Mouse (Mus musculus) kidney, embryonic 14.5 days (tissue): ENCODE measurements around the gene 9430097D07Rik. TPM values are rescaled to one million over a fixed set of nuclear protein-coding genes. Genes with fewer than 3 reads are reported as not detected.

ENCODE experiments used
- ATAC-seq: fragments of 200-750 bp; cut with Nextera tagmentation; 2 replicates; pipeline ENCODE4 v1.8.0; 2017; ENCODE audit warnings: moderate number of reproducible peaks, mild to moderate bottlenecking, moderate TSS enrichment, moderate library complexity; ENCODE audit not compliant: low FRiP score, low TSS enrichment
- H3K27ac ChIP-seq: fragments of 300-500 bp; sonication (generic); 2 replicates; pipeline ENCODE4 v1.5.1; 2014; ENCODE audit warnings: low read depth, mild to moderate bottlenecking, low read length, moderate library complexity, mixed read lengths
- H3K27me3 ChIP-seq: fragments of 300-500 bp; sonication (generic); 2 replicates; pipeline ENCODE4 v1.6.1; 2014; ENCODE audit warnings: mild to moderate bottlenecking, low read length; ENCODE audit not compliant: control insufficient read depth, insufficient read depth
- H3K36me3 ChIP-seq: fragments of 300-500 bp; sonication (generic); 2 replicates; pipeline ENCODE4 v1.6.1; 2014; ENCODE audit warnings: low read length, mixed read lengths; ENCODE audit not compliant: control insufficient read depth, insufficient read depth
- H3K4me1 ChIP-seq: fragments of 300-500 bp; sonication (generic); 2 replicates; pipeline ENCODE4 v1.6.1; 2014; ENCODE audit warnings: low read length, mixed read lengths; ENCODE audit not compliant: control insufficient read depth, insufficient read depth
- H3K4me2 ChIP-seq: fragments of 300-500 bp; sonication (generic); replicated peaks from 2 replicates; pipeline ENCODE4 v1.6.1; 2014; ENCODE audit warnings: low read depth, mild to moderate bottlenecking, low read length
- H3K4me3 ChIP-seq: fragments of 300-500 bp; sonication (generic); 2 replicates; pipeline ENCODE4 v1.5.1; 2014; ENCODE audit warnings: mild to moderate bottlenecking, low read length
- H3K9ac ChIP-seq: fragments of 300-500 bp; sonication (generic); 2 replicates; pipeline ENCODE4 v1.6.1; 2014; ENCODE audit warnings: low read depth, mild to moderate bottlenecking, low read length, moderate library complexity
- H3K9me3 ChIP-seq: fragments of 300-500 bp; sonication (generic); 2 replicates; pipeline ENCODE4 v1.6.1; 2016; ENCODE audit warnings: low read length; ENCODE audit not compliant: control insufficient read depth
- WGBS: fragments of 180-500 bp; shearing (Covaris S2); extraction: QIAGEN DNeasy Blood & Tissue Kit; methylation state at CpG from one replicate; pipeline ENCODE4 v1.1.7; 2014; 5-methylcytosine and 5-hydroxymethylcytosine counted together
- polyA plus RNA-seq: library from polyadenylated mRNA; unstranded; fragments of >200 nt; fragmentation: Nextera tagmentation; extraction: Ambion mirVana; gene quantifications from 2 replicates; pipeline ENCODE4 v1.2.1, GENCODE M21; 2014

Gene 9430097D07Rik
- polyA plus RNA-seq, 1 experiment from 2014 or later = 0.14 TPM

DNA sequence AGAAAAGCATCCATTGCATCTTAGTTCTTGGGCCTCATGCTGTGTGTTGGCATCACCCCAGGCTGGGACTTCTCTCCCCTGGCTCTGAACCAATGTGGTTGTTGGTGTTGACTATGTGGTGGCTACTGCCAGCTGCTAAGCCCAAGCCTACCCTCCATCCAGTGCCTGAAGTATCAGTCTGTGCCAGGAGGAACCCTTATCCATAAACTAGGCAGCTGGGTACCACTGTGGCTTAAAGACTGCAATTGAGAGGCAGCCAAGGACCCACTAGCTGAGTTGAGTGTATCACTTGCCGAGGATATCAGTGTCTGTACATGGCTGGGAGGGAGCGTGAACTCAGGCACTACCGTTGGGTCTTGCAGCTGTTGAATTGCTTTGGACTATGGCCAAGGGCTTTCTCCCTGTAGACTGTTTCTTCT lies 32.4 kb downstream of the 9430097D07Rik start:
- Histone ChIP-seq H3K4me2 (no peak overlapping the region), H3K4me3 (no peak overlapping the region), H3K4me1 (peaks cover 26% of the 10 kb centered on the region; the same call in 1 of the 2 replicates), H3K27me3 (no peaks in the 10 kb centered on the region), H3K36me3 (no peaks in the 10 kb centered on the region), H3K9ac (no peak overlapping the region), H3K9me3 (no peaks in the 10 kb centered on the region), H3K27ac (no peak overlapping the region)
- 87% methylated on average over 3 of the region's 3 CpGs for WGBS
- ATAC-seq = no peak

DNA sequence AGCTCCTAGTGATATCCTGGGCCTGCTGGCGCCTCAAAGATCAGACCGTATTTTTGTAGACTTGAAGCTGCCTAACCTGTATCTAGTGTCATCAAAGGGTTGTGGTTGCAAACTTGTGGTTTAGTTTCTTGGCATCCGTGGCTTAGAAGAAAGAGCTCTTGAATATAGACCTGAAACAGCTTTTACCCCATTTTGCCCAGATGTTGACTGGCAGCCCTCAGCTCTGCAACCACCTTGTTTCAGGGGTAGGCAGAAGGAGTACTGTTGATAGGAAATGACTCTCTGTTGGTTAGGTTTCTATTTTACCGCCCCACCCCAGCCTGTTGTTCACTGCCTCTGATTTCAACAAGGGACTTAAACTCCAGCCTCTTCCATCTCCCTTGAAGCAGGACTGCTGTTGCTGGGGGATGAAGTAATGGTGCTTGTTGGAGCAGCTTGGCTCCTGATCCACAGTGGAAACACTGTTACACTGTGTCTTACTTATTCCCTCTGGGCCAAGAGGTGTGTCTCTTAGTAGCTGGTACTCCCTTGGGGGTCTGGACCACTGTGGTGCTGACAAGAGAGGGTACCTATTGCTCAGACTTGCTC lies 33.4 kb downstream of the 9430097D07Rik start:
- Histone ChIP-seq H3K4me1 (peaks cover 35% of the 10 kb centered on the region), H3K27ac (no peak overlapping the region), H3K9me3 (no peaks in the 10 kb centered on the region), H3K4me2 (no peak overlapping the region), H3K36me3 (no peaks in the 10 kb centered on the region), H3K9ac (no peak overlapping the region), H3K27me3 (no peaks in the 10 kb centered on the region), H3K4me3 (no peak overlapping the region)
- ATAC-seq = no peak
- WGBS = 84% methylated on average over 4 of the region's 4 CpGs

DNA sequence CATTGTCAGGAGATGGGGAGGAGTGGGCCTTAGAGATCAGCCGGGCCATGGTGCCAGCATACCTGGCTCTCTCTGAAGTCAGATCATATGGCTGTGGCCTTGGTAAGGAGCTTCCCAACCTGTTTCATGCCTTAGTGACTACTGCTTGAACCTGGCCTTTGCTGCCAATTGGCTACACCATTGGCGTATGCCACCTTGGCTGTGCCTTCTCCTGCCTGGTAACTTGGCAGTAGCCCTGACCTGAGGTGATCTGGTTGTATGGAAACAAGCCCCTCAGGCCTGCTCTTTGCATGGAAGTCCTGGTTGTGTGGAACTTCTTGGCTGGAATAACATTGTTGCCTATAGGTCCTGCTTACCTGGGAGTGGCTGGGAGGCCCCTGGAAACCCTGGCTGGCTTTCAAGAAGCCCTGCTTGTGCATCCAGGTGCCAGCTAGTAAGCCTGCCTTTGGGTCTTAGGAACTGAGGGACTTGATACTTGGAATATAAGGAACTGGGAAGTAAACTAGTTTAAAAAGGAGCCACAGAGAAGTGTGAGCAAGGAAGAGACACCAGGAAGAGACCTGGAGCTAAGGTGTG lies 34.1 kb downstream of the 9430097D07Rik start:
- H3K4me1 ChIP-seq = peaks cover 41% of the 10 kb centered on the region
- no peak overlapping the region for H3K27ac ChIP-seq
- no peak overlapping the region for H3K4me3 ChIP-seq
- no peak overlapping the region for H3K9ac ChIP-seq
- H3K4me2 ChIP-seq = no peak overlapping the region
- 94% methylated on average over 2 of the region's 2 CpGs for WGBS
- no peak for ATAC-seq
- H3K9me3 ChIP-seq = no peaks in the 10 kb centered on the region
- no peaks in the 10 kb centered on the region for H3K27me3 ChIP-seq
- H3K36me3 ChIP-seq = no peaks in the 10 kb centered on the region

DNA sequence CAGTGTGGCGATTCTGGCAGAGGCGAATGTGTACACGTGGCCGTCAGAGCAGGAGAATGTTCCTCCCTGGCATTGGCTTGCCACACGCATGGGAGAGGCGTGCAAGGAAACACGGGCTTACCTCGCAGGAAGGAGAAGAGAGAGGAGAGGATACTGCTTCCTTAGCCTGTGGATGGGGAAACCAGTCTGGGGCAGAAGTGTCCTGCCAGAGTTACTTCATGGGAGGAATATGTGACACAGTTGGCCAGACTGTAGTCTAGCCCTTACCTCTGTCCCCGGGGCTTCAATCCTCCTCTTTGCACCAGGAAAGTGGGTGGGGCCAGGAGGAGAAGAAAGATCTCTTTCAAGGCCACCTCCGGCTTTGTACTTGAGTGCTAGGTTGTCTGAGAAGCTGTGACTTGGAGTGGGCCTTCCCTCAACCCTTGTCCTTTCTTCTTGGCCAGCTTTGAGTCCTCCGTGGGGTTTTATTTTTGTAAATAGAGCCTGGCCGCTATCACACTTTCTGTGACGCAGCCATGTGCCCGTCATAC lies 36.0 kb downstream of the 9430097D07Rik start:
- H3K9ac ChIP-seq = no peak overlapping the region
- H3K27ac ChIP-seq = no peak overlapping the region
- ATAC-seq = no peak
- no peaks in the 10 kb centered on the region for H3K36me3 ChIP-seq
- H3K4me1 ChIP-seq = peaks cover 48% of the 10 kb centered on the region
- no peaks in the 10 kb centered on the region for H3K9me3 ChIP-seq
- H3K4me3 ChIP-seq = no peak overlapping the region
- WGBS = 70% methylated on average over 14 of the region's 14 CpGs
- no peaks in the 10 kb centered on the region for H3K27me3 ChIP-seq
- H3K4me2 ChIP-seq = no peak overlapping the region

DNA sequence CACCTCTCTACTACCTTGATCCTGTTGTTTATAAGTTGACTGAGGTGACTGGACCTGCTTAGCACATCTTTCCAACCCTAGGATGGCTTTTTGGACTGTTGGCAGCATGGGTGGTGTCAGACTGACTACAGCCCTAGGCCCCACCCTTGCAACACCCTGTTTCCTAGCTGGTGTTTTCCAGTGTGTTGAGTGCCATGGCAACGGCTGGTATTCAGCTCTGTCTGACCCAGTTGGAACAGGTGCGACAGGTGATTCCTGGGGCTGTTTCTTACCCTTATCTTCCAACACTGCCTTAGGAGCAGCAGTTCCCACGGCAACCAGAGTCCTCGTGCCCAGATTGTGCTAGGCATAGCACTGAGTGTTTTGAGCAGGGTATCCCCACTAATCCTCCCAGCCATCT lies 37.0 kb downstream of the 9430097D07Rik start:
- H3K9me3 ChIP-seq = no peaks in the 10 kb centered on the region
- H3K4me2 ChIP-seq = peak overlapping the region; percentile 71; the same call in 1 of the 2 replicates
- H3K4me3 ChIP-seq = 0 out of 2 replicates have a peak overlapping the region, but pooled peaks have one; percentile 64
- peaks cover 57% of the 10 kb centered on the region for H3K4me1 ChIP-seq
- 77% methylated on average over 4 of the region's 4 CpGs for WGBS
- no peak for ATAC-seq
- H3K9ac ChIP-seq = no peak overlapping the region
- H3K27me3 ChIP-seq = no peaks in the 10 kb centered on the region
- no peak overlapping the region for H3K27ac ChIP-seq
- H3K36me3 ChIP-seq = no peaks in the 10 kb centered on the region

DNA sequence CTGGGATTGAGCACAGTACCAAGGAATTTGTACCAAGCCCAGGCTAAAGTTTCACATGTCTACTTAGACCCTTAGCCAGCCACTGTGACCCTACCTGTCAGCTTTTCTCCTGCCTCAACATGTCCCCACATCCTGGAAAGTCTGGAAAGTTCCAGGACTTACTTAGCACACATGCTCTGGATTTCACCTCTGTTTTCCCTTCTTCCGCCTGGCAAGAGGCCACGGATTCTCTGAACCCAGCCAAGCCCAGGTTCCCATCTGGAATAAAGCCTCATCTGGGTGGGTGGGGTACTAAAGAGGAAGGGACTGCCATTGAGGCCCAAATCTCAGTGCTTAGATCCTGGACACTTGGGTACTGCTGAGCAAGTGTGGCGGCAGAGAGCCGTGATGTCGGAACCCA lies 37.5 kb downstream of the 9430097D07Rik start:
- H3K4me3 ChIP-seq = peak overlapping the region; percentile 64; the same call in 1 of the 2 replicates
- H3K27ac ChIP-seq = no peak overlapping the region
- WGBS = 71% methylated on average over 5 of the region's 5 CpGs

DNA sequence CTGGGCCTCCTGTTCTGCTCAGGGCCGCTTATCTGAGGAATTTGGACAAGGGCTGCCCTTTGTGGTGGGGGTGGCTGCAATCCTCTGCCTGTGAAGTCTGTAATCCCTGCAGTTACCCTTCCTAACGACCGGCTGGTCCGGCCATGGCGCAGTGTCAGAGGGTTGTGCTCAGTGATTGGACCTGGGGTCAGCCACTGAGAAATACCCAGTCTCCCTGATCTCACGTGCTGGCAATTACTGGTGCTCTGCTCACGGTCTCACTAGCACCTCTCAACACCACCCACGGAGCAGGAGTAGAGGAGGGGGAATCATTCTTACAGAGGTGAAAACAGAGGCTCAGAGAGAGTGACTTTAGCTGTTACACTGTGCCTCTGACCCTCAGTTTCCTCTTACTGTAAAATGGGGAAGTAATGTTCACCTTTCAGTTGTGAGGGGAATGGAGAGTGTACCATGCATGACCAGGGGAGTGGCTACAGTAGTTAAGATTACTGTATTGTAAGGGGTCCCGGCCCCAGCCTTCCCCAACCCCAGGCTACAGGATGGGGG lies 38.1 kb downstream of the 9430097D07Rik start:
- H3K9me3 ChIP-seq = no peaks in the 10 kb centered on the region
- peak overlapping the region; percentile 64 for H3K4me3 ChIP-seq
- H3K27me3 ChIP-seq = no peaks in the 10 kb centered on the region
- 10% methylated on average over 9 of the region's 9 CpGs for WGBS
- peaks cover 61% of the 10 kb centered on the region for H3K4me1 ChIP-seq
- peak overlapping the region; percentile 71 for H3K9ac ChIP-seq
- no peaks in the 10 kb centered on the region for H3K36me3 ChIP-seq
- peak overlapping the region; percentile 71 for H3K4me2 ChIP-seq
- ATAC-seq = no peak
- H3K27ac ChIP-seq = peak overlapping the region; percentile 61; the same call in 1 of the 2 replicates

More for the DNA sequence above, 37.5 kb downstream of the 9430097D07Rik start:
- Histone ChIP-seq H3K4me2 (peak overlapping the region; percentile 71), H3K9me3 (no peaks in the 10 kb centered on the region), H3K9ac (peak overlapping the region; percentile 71; the same call in 1 of the 2 replicates), H3K36me3 (no peaks in the 10 kb centered on the region), H3K4me1 (peaks cover 61% of the 10 kb centered on the region), H3K27me3 (no peaks in the 10 kb centered on the region)
- ATAC-seq = no peak

DNA sequence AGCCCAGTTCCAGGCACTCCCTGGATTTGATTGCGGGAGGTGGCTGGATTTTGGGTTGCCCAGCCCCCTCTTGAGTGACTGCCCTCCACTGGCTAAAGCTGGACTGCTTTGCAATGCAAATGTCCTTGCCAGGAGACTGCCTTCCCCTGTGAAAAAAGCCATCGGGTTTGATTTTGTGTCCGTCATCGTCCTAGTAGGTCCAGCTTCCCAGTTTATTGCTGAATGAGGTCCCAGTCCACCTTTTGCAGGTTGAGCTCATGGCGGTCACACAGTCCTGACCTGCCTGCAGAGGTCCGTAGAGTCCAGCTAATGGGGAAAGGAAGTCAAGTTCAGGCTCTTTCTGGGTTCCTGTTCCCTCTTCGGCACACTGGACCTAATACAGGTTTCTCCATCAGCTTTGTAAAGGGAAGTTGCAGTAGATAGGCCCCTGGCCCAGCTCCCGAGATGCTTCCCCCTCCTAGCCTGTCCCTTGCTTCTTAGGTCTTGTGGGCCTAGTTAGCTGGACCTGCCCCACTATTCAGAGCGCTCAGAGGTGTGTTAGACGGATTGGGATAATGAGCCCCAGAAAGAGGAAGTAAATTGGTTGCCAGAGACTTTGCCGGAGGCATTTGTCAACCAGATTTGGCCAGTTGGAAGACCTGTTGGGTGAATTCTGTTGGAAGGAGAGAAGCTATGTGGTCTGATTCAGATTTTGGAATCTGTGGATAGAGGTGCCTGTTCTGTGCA lies 38.7 kb downstream of the 9430097D07Rik start:
- Histone ChIP-seq H3K4me1 (peaks cover 61% of the 10 kb centered on the region), H3K36me3 (no peaks in the 10 kb centered on the region), H3K27me3 (no peaks in the 10 kb centered on the region), H3K4me3 (peak overlapping the region; percentile 64), H3K9me3 (no peaks in the 10 kb centered on the region), H3K27ac (peak overlapping the region; percentile 61), H3K9ac (peak overlapping the region; percentile 71), H3K4me2 (peak overlapping the region; percentile 71)
- 4% methylated on average over 11 of the region's 11 CpGs for WGBS
- no peak for ATAC-seq
